Mouse (Mus musculus) testis, adult 2 months (tissue): ENCODE data around the gene 2210011C24Rik.

ENCODE experiments used
- CTCF ChIP-seq: fragments of 200-500 bp; IDR thresholded peaks from 2 replicates; pipeline ENCODE4 v1.5.1; 2012; ENCODE audit warnings: low read depth, mild to moderate bottlenecking, inconsistent platforms, low read length, moderate library complexity; ENCODE audit not compliant: control insufficient read depth, insufficient read depth, insufficient replicate concordance
- POLR2A ChIP-seq: fragments of 200-500 bp; IDR thresholded peaks from 2 replicates; pipeline ENCODE4 v1.6.1; 2012; ENCODE audit warnings: low read depth, mild to moderate bottlenecking, inconsistent platforms, low read length, moderate library complexity; ENCODE audit not compliant: control insufficient read depth

DNA sequence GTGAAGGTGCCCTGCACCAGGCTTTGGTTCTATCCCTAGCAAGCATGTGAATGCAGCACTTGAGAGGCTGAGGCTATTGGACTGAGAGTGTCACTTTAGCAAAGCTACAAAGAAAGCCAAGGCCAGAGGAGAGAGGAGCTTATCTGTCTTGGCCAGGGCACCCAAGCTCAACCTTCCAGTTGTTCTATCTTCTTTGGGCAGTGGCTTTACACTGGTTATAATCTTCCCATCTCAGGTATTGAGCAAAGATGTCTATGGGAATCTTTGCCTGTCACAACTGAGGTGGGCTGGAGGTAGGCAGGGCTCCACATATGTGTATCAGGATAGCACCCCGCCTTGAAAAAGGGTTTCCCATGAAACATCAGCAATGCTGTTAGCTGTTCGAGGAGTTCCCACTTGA is 48.3 kb upstream of the 2210011C24Rik start:
- TF ChIP-seq POLR2A (no peak), CTCF (no peak)
